Mouse (Mus musculus): ENCODE results near the gene Gpr162. TPM values are rescaled to one million over a fixed set of nuclear protein-coding genes. Genes with fewer than 3 reads are reported as not detected.
A peak's percentile ranks its signal among the peaks of the same experiment; 100 is the strongest.

The Gpr162 gene
- total and polyA plus RNA-seq, 3 experiments: 0.48 to 2.0 (median 1.7) TPM

- TF ChIP-seq EP300 (IDR thresholded peaks at IDR 0.05; ENCODE audit: low read length) (no peak), SMC3 (IDR thresholded peaks at IDR 0.05; ENCODE audit: low read depth, low read length) (peak; percentile 22; the same call in 1 of the 2 replicates), CTCF (conservative IDR thresholded peaks at IDR 0.05 in 1 of 2, IDR thresholded peaks at IDR 0.05 in 1 of 2; ENCODE audit: low read depth in 2 of 2, low read length in 2 of 2) (peak in 1 of 2 experiments; percentile 38; a peak in 2 of 4 replicates)
- H3K9me3 ChIP-seq (replicated peaks; ENCODE audit: low read length): no peaks in the 10 kb centered on the region
- in situ Hi-C loops (cut with MboI; ENCODE audit: low pct_ligation_motif_present, low pct_unique_long_range_greater_than_20kb, low sequenced_read_pairs) (loop anchor here (25.0 kb wide), 1 partner anchor 174 kb away; the partner anchor contains the start of genes Acrbp and Ing4), dilution Hi-C loops (cut with MboI; ENCODE audit: extremely low pct_ligation_motif_present, extremely low pct_unique_long_range_greater_than_20kb, low sequenced_read_pairs) (no loop called here)
- H3K4me1 ChIP-seq (ENCODE audit: control insufficient read depth in 1 of 2, insufficient read depth in 2 of 2): peaks cover 27 to 34% of the 10 kb centered on the region in 2 experiments
- peaks cover 26% of the 10 kb centered on the region for H3K27me3 ChIP-seq (replicated peaks)
- H3K4me2 ChIP-seq (ENCODE audit: insufficient read depth, low read depth, poor library complexity, severe bottlenecking): peak overlapping the region; percentile 42
- no peaks in the 10 kb centered on the region for H3K79me2 ChIP-seq (replicated peaks; ENCODE audit: control insufficient read depth, extremely low read depth, insufficient read depth, poor library complexity, severe bottlenecking)
- H3K27ac ChIP-seq (ENCODE audit: insufficient read depth, low read depth): no peak overlapping the region
- no peak for DNase-seq (ENCODE audit: extremely low read depth)
- peak overlapping the region; percentile 68 for H3K9ac ChIP-seq (ENCODE audit: insufficient read depth, low read depth)
- H3K4me3 ChIP-seq (replicated peaks in 1 of 3; ENCODE audit: low read depth in 2 of 3, low read length in 2 of 3, poor library complexity in 1 of 3): peak overlapping the region; percentile 50 to 65 (median 54)
- no peaks in the 10 kb centered on the region for H3K36me3 ChIP-seq (replicated peaks in 1 of 2; ENCODE audit: control insufficient read depth in 1 of 2, insufficient read depth in 1 of 2, low read length in 1 of 2)
Observed at GRCm38 (mm10) chr6:124863125-124863657, 592 bp downstream of the Gpr162 start.

- Histone ChIP-seq H3K9me3 (replicated peaks; ENCODE audit: low read length) (no peaks in the 10 kb centered on the region), H3K36me3 (replicated peaks in 1 of 2; ENCODE audit: control insufficient read depth in 1 of 2, insufficient read depth in 1 of 2, low read length in 1 of 2) (no peaks in the 10 kb centered on the region), H3K9ac (ENCODE audit: insufficient read depth, low read depth) (0 out of 2 replicates have a peak overlapping the region, but pooled peaks have one; percentile 20), H3K27me3 (replicated peaks) (peaks cover 26% of the 10 kb centered on the region), H3K4me2 (ENCODE audit: insufficient read depth, low read depth, poor library complexity, severe bottlenecking) (peak overlapping the region; percentile 42), H3K4me1 (ENCODE audit: control insufficient read depth in 1 of 2, insufficient read depth in 2 of 2) (peaks cover 27 to 34% of the 10 kb centered on the region in 2 experiments), H3K27ac (ENCODE audit: insufficient read depth, low read depth) (no peak overlapping the region), H3K79me2 (replicated peaks; ENCODE audit: control insufficient read depth, extremely low read depth, insufficient read depth, poor library complexity, severe bottlenecking) (no peaks in the 10 kb centered on the region), H3K4me3 (replicated peaks in 1 of 3; ENCODE audit: low read depth in 2 of 3, low read length in 2 of 3, poor library complexity in 1 of 3) (peak overlapping the region in 2 of 3 experiments; percentile 50 to 54)
- in situ Hi-C loops (cut with MboI; ENCODE audit: low pct_ligation_motif_present, low pct_unique_long_range_greater_than_20kb, low sequenced_read_pairs): loop anchor here (25.0 kb wide), 1 partner anchor 175 kb away; the partner anchor contains the start of genes Acrbp and Ing4
- DNase-seq (ENCODE audit: extremely low read depth): no peak
- dilution Hi-C loops (cut with MboI; ENCODE audit: extremely low pct_ligation_motif_present, extremely low pct_unique_long_range_greater_than_20kb, low sequenced_read_pairs): no loop called here
- no peak for TF ChIP-seq UBTF (IDR thresholded peaks at IDR 0.05; ENCODE audit: low read depth, low read length)
- TF ChIP-seq ZNF384 (IDR thresholded peaks at IDR 0.05; ENCODE audit: low read depth, low read length): no peak
- TF ChIP-seq CHD1 (IDR thresholded peaks at IDR 0.05; ENCODE audit: low read depth, low read length): no peak
- TF ChIP-seq TCF12 (IDR thresholded peaks at IDR 0.05; ENCODE audit: low read depth, low read length): no peak
- TF ChIP-seq EP300 (IDR thresholded peaks at IDR 0.05; ENCODE audit: low read length): no peak
- TF ChIP-seq MAFK (IDR thresholded peaks at IDR 0.05; ENCODE audit: insufficient replicate concordance, low read length): no peak
- TF ChIP-seq NELFE (IDR thresholded peaks at IDR 0.05; ENCODE audit: low read depth, low read length): no peak
- no peak for TF ChIP-seq MYC (IDR thresholded peaks at IDR 0.05; ENCODE audit: low read depth, low read length)
- TF ChIP-seq POLR2AphosphoS2 (IDR thresholded peaks at IDR 0.05; ENCODE audit: low read depth, low read length): no peak
- TF ChIP-seq SIN3A (IDR thresholded peaks at IDR 0.05; ENCODE audit: low read length): no peak
- TF ChIP-seq GABPA (IDR thresholded peaks at IDR 0.05; ENCODE audit: insufficient replicate concordance, low read depth, low read length): no peak
- TF ChIP-seq MAX (IDR thresholded peaks at IDR 0.05; ENCODE audit: low read length): no peak
- no peak for TF ChIP-seq NRF1 (IDR thresholded peaks at IDR 0.05; ENCODE audit: low read depth, low read length)
- TF ChIP-seq KAT2A (IDR thresholded peaks at IDR 0.05; ENCODE audit: insufficient replicate concordance, low read length): no peak
- no peak for TF ChIP-seq MXI1 (IDR thresholded peaks at IDR 0.05; ENCODE audit: low read depth, low read length)
- TF ChIP-seq ZKSCAN1 (IDR thresholded peaks at IDR 0.05; ENCODE audit: borderline replicate concordance, low read depth, low read length): no peak
- no peak for TF ChIP-seq JUN (IDR thresholded peaks at IDR 0.05; ENCODE audit: insufficient read depth, low read depth, low read length)
Observed at GRCm38 (mm10) chr6:124862406-124863124, 1.2 kb downstream of the Gpr162 start.
